Mouse (Mus musculus): ENCODE results near the gene Zfp93. TPM values are rescaled to one million over a fixed set of nuclear protein-coding genes. Genes with fewer than 3 reads are reported as not detected.
A peak's percentile ranks its signal among the peaks of the same experiment; 100 is the strongest.
"Not testable (repeated sequence)": the region's sequence is repeated elsewhere in the genome, so short reads cannot be mapped to it uniquely, and the experiment has no call there.

Zfp93 gene
- total RNA-seq (2021): 1 to 10 TPM; 7.0 TPM
- long read RNA-seq, experiment 1, transcript Zfp93-202 (4 exons, 3,508 nt): major isoform, 10 of 11 reads
- long read RNA-seq, experiment 1, partial matches to known transcripts: 0 of 11 reads
- long read RNA-seq, experiment 1, other reads (novel, unspliced or antisense): 1 of 11 reads
- long read RNA-seq, experiment 2, transcript Zfp93-202 (4 exons, 3,508 nt): major isoform, 7 of 10 reads
- long read RNA-seq, experiment 2, partial matches to known transcripts: 0 of 10 reads
- long read RNA-seq, experiment 2, other reads (novel, unspliced or antisense): 3 of 10 reads

- DNase-seq (ENCODE audit: low spot score): peak; percentile 80
Observed at GRCm38 (mm10) chr7:24270288-24270672, at the start of gene Zfp93. TSS of gene Zfp93 (plus strand) at chr7:24270420.

GRCm38 (mm10) chr7:24237040-24237791 is 33.0 kb upstream of the Zfp93 start, which contains the start of gene Zfp109:
TSS of gene Zfp109 (minus strand) at chr7:24237560.
- peak; percentile 59 for DNase-seq (ENCODE audit: low spot score)

- DNase-seq (ENCODE audit: low spot score): no peak
Observed at GRCm38 (mm10) chr7:24253779-24254615, 16.2 kb upstream of the Zfp93 start.

- peak; percentile 91 for DNase-seq (ENCODE audit: low spot score)
Observed at GRCm38 (mm10) chr7:24254633-24255474, 15.4 kb upstream of the Zfp93 start, which contains the start of gene Zfp108. TSS of gene Zfp108 (plus strand) at chr7:24254794.

GRCm38 (mm10) chr7:24259306-24259999 is 10.8 kb upstream of the Zfp93 start:
- DNase-seq (ENCODE audit: low spot score): no peak

- DNase-seq (ENCODE audit: low spot score): no peak
Observed at GRCm38 (mm10) chr7:24260000-24260312, 10.3 kb upstream of the Zfp93 start.

- DNase-seq (ENCODE audit: low spot score): no peak
Observed at GRCm38 (mm10) chr7:24268176-24269155, 1.8 kb upstream of the Zfp93 start.

- DNase-seq (ENCODE audit: low spot score): no peak
Observed at GRCm38 (mm10) chr7:24269256-24269655, 964 bp upstream of the Zfp93 start.

GRCm38 (mm10) chr7:24269667-24270287 is 443 bp upstream of the Zfp93 start:
- no peak for DNase-seq (ENCODE audit: low spot score)

- no peak for DNase-seq (ENCODE audit: low spot score)
Observed at GRCm38 (mm10) chr7:24271191-24271590, 971 bp downstream of the Zfp93 start.

GRCm38 (mm10) chr7:24274456-24274855 is 4.2 kb downstream of the Zfp93 start:
- DNase-seq (ENCODE audit: low spot score): no peak

GRCm38 (mm10) chr7:24278771-24279170 is 8.6 kb downstream of the Zfp93 start:
- not testable (repeated sequence) for DNase-seq (ENCODE audit: low spot score)

GRCm38 (mm10) chr7:24280031-24280857 is 10.0 kb downstream of the Zfp93 start:
- no peak for DNase-seq (ENCODE audit: low spot score)

- DNase-seq (ENCODE audit: low spot score): no peak
Observed at GRCm38 (mm10) chr7:24280858-24281145, 10.6 kb downstream of the Zfp93 start.

- DNase-seq (ENCODE audit: low spot score): no peak
Observed at GRCm38 (mm10) chr7:24286090-24286489, 15.9 kb downstream of the Zfp93 start.

- no peak for DNase-seq (ENCODE audit: low spot score)
Observed at GRCm38 (mm10) chr7:24286916-24287315, 16.7 kb downstream of the Zfp93 start.

- no peak for DNase-seq (ENCODE audit: low spot score)
Observed at GRCm38 (mm10) chr7:24287670-24288069, 17.4 kb downstream of the Zfp93 start.

- DNase-seq (ENCODE audit: low spot score): no peak
Observed at GRCm38 (mm10) chr7:24288512-24288911, 18.3 kb downstream of the Zfp93 start.
